Comparison of ENCODE assay signal across 17 mouse cellular contexts in genomic region chr1:164895806-164896205, GRCm38 (mm10). TPM values are rescaled to one million over a fixed set of nuclear protein-coding genes. Genes with fewer than 3 reads are reported as not detected.
A peak's percentile ranks its signal among the peaks of the same experiment; 100 is the strongest.
DNase-seq lines count a peak whose midpoint lies in the region; ATAC-seq and TF ChIP-seq lines count a peak whose summit lies in the region.
"Had no signal": no experiment of that assay in that cellular context is flagged by ENCODE, and none has a peak within 500 bp of the region (broad histone marks: within the 10 kb centered on the region; RNA-seq: fewer than 3 reads in every experiment).

No protein-coding gene starts in this region.

- peaks cover 16% of the 10 kb centered on the region for H3K4me1 ChIP-seq in hindbrain, embryonic 12.5 days
- H3K4me1 ChIP-seq in hindbrain, embryonic 16.5 days (ENCODE audit: control insufficient read depth, insufficient read depth, low read depth, low read length) = peaks cover 18% of the 10 kb centered on the region
- peaks cover 21% of the 10 kb centered on the region for H3K4me1 ChIP-seq in midbrain, embryonic 14.5 days (ENCODE audit: control insufficient read depth, insufficient read depth, low read length)
- H3K4me1 ChIP-seq in midbrain, embryonic 11.5 days (ENCODE audit: control insufficient read depth, insufficient read depth, low read length) = no peaks in the 10 kb centered on the region
- H3K4me1 ChIP-seq in heart, postnatal 0 days (ENCODE audit: control insufficient read depth, insufficient read depth) = peaks cover 38% of the 10 kb centered on the region

- H3K9ac ChIP-seq in hindbrain, embryonic 12.5 days = no peak overlapping the region
- H3K9ac ChIP-seq in hindbrain, embryonic 16.5 days (ENCODE audit: low read depth, low read length) = no peak overlapping the region
- no peak overlapping the region for H3K9ac ChIP-seq in midbrain, embryonic 14.5 days (replicated peaks; ENCODE audit: low read length)
- no peak overlapping the region for H3K9ac ChIP-seq in midbrain, embryonic 11.5 days (ENCODE audit: low read length)
- H3K9ac ChIP-seq in heart, postnatal 0 days (replicated peaks; ENCODE audit: low read depth, low read length) = no peak overlapping the region
- H3K9ac ChIP-seq: liver, embryonic 13.5 days had no signal

- H3K4me2 ChIP-seq in hindbrain, embryonic 12.5 days (replicated peaks) = no peak overlapping the region
- H3K4me2 ChIP-seq in hindbrain, embryonic 16.5 days (ENCODE audit: low read length) = no peak overlapping the region
- H3K4me2 ChIP-seq in midbrain, embryonic 14.5 days (ENCODE audit: low read length) = no peak overlapping the region
- no peak overlapping the region for H3K4me2 ChIP-seq in midbrain, embryonic 11.5 days
- 0 out of 2 replicates have a peak overlapping the region, but pooled peaks have one; percentile 16 for H3K4me2 ChIP-seq in heart, postnatal 0 days (ENCODE audit: low read depth, low read length)
- H3K4me2 ChIP-seq: liver, embryonic 13.5 days had no signal

- peak overlapping the region; percentile 81 for H3K27ac ChIP-seq in hindbrain, embryonic 12.5 days
- H3K27ac ChIP-seq in hindbrain, embryonic 16.5 days (ENCODE audit: low read depth, low read length) = no peak overlapping the region
- peak overlapping the region; percentile 56 for H3K27ac ChIP-seq in midbrain, embryonic 14.5 days (replicated peaks; ENCODE audit: low read depth, low read length)
- H3K27ac ChIP-seq in midbrain, embryonic 11.5 days (ENCODE audit: low read depth, low read length) = no peak overlapping the region
- H3K27ac ChIP-seq in heart, postnatal 0 days (ENCODE audit: low read depth) = peak overlapping the region; percentile 86
- H3K27ac ChIP-seq: liver, embryonic 13.5 days; macrophage had no signal

- 77% methylated on average over 2 of the region's 2 CpGs for WGBS in hindbrain, embryonic 12.5 days
- 62% methylated on average over 2 of the region's 2 CpGs for WGBS in hindbrain, embryonic 16.5 days
- WGBS in midbrain, embryonic 14.5 days = 77% methylated on average over 2 of the region's 2 CpGs
- WGBS in midbrain, embryonic 11.5 days = 81% methylated on average over 2 of the region's 2 CpGs
- 60% methylated on average over 2 of the region's 2 CpGs for WGBS in heart, postnatal 0 days

- H3K9me3 ChIP-seq in hindbrain, embryonic 12.5 days (replicated peaks) = no peaks in the 10 kb centered on the region
- H3K9me3 ChIP-seq in hindbrain, embryonic 16.5 days (ENCODE audit: control insufficient read depth, low read length) = no peaks in the 10 kb centered on the region
- H3K9me3 ChIP-seq in midbrain, embryonic 14.5 days (ENCODE audit: control insufficient read depth, low read length) = no peaks in the 10 kb centered on the region
- H3K9me3 ChIP-seq in midbrain, embryonic 11.5 days (ENCODE audit: control insufficient read depth, low read length) = no peaks in the 10 kb centered on the region
- H3K9me3 ChIP-seq in heart, postnatal 0 days (replicated peaks; ENCODE audit: control insufficient read depth, low read length) = no peaks in the 10 kb centered on the region
- H3K9me3 ChIP-seq: hindbrain, embryonic 10.5 days; liver, embryonic 13.5 days had no signal

- TF ChIP-seq EP300 in heart, postnatal 0 days (IDR thresholded peaks at IDR 0.05; ENCODE audit: low read depth) = no peak

- no peak for DNase-seq in midbrain, embryonic 14.5 days
- DNase-seq in midbrain, embryonic 11.5 days (ENCODE audit: low spot score, missing footprints) = no peak
- no peak for DNase-seq in heart, postnatal 0 days (ENCODE audit: low spot score)
- DNase-seq in frontal cortex, adult 2 months (ENCODE audit: extremely low spot score in 1 of 2, low spot score in 1 of 2) = no peak
- no peak for DNase-seq in spleen, postnatal 10 days (ENCODE audit: low spot score in 2 of 2)
- DNase-seq: liver, embryonic 13.5 days; thymus, postnatal 25 days had no signal

- no peak for ATAC-seq in hindbrain, embryonic 12.5 days (ENCODE audit: low FRiP score)
- no peak for ATAC-seq in hindbrain, embryonic 16.5 days
- ATAC-seq in midbrain, embryonic 14.5 days (ENCODE audit: low FRiP score, low TSS enrichment) = no peak
- no peak for ATAC-seq in midbrain, embryonic 11.5 days (ENCODE audit: low FRiP score)
- ATAC-seq in heart, postnatal 0 days (ENCODE audit: insufficient read depth, low read depth) = no peak
- ATAC-seq: CD4-positive, CD25-positive, alpha-beta regulatory T cell, adult 4 months; Patski had no signal

- no peaks in the 10 kb centered on the region for H3K36me3 ChIP-seq in hindbrain, embryonic 12.5 days
- no peaks in the 10 kb centered on the region for H3K36me3 ChIP-seq in hindbrain, embryonic 16.5 days (ENCODE audit: control insufficient read depth, insufficient read depth, low read length)
- H3K36me3 ChIP-seq in midbrain, embryonic 14.5 days (ENCODE audit: control insufficient read depth, insufficient read depth, low read length) = no peaks in the 10 kb centered on the region
- no peaks in the 10 kb centered on the region for H3K36me3 ChIP-seq in midbrain, embryonic 11.5 days (ENCODE audit: control insufficient read depth, insufficient read depth, low read length)
- no peaks in the 10 kb centered on the region for H3K36me3 ChIP-seq in heart, postnatal 0 days (replicated peaks; ENCODE audit: control insufficient read depth, insufficient read depth, low read length)
- H3K36me3 ChIP-seq: hindbrain, embryonic 10.5 days; liver, embryonic 13.5 days had no signal

- TF ChIP-seq CTCF in heart, postnatal 0 days (IDR thresholded peaks at IDR 0.05; ENCODE audit: low read depth) = peak; percentile 11

- H3K4me3 ChIP-seq in hindbrain, embryonic 12.5 days = no peak overlapping the region
- H3K4me3 ChIP-seq in hindbrain, embryonic 16.5 days (ENCODE audit: low read length) = no peak overlapping the region
- H3K4me3 ChIP-seq in midbrain, embryonic 14.5 days (replicated peaks; ENCODE audit: low read depth, low read length) = no peak overlapping the region
- H3K4me3 ChIP-seq in midbrain, embryonic 11.5 days (ENCODE audit: low read depth, low read length) = no peak overlapping the region
- no peak overlapping the region for H3K4me3 ChIP-seq in heart, postnatal 0 days (ENCODE audit: low read depth, low read length)
- H3K4me3 ChIP-seq: erythroblast, embryonic 14.5 days; hindbrain, embryonic 10.5 days; liver, embryonic 13.5 days had no signal

- H3K27me3 ChIP-seq in hindbrain, embryonic 12.5 days = no peaks in the 10 kb centered on the region
- no peaks in the 10 kb centered on the region for H3K27me3 ChIP-seq in hindbrain, embryonic 16.5 days (replicated peaks; ENCODE audit: control insufficient read depth, insufficient read depth, low read length)
- H3K27me3 ChIP-seq in midbrain, embryonic 14.5 days (ENCODE audit: control insufficient read depth, insufficient read depth, low read length) = no peaks in the 10 kb centered on the region
- H3K27me3 ChIP-seq in midbrain, embryonic 11.5 days (ENCODE audit: control insufficient read depth, insufficient read depth, low read length) = no peaks in the 10 kb centered on the region
- no peaks in the 10 kb centered on the region for H3K27me3 ChIP-seq in heart, postnatal 0 days (ENCODE audit: control insufficient read depth, insufficient read depth, low read length)
- H3K27me3 ChIP-seq: Patski had no signal

RNA-seq across cellular contexts. Expression of gene Xcl1, which starts 39.5 kb away (rescaled TPM):
- not detected in 2 replicates for polyA plus RNA-seq in hindbrain, embryonic 12.5 days (2016; fragmentation: Nextera tagmentation; extraction: Ambion mirVana)
- polyA plus RNA-seq in hindbrain, embryonic 16.5 days (2015; fragmentation: Nextera tagmentation; extraction: Ambion mirVana) = not detected in 2 replicates
- polyA plus RNA-seq in midbrain, embryonic 14.5 days (2014; fragmentation: Nextera tagmentation; extraction: Ambion mirVana) = not detected in 2 replicates
- polyA plus RNA-seq in midbrain, embryonic 11.5 days (2014; fragmentation: Nextera tagmentation; extraction: Ambion mirVana) = not detected in 2 replicates
- total RNA-seq in heart, postnatal 0 days (2014; rRNA removed; ENCODE audit: low replicate concordance) = not detected in 2 replicates
- polyA plus RNA-seq in heart, postnatal 0 days (2015; fragmentation: Nextera tagmentation; extraction: Ambion mirVana) = not detected in 2 replicates
- polyA plus RNA-seq in frontal cortex, adult 2 months (2012; rRNA removed) = not detected in 2 replicates
- total RNA-seq: adrenal gland, postnatal 10 days; left cerebral cortex, postnatal 25 days had no signal
- polyA plus RNA-seq: erythroblast, embryonic 14.5 days; hindbrain, embryonic 10.5 days; liver, embryonic 13.5 days; macrophage; neural tube, embryonic 11.5 days; Patski had no signal

Comparison
In these comparisons a context has a peak if more than half of its experiments do, and no peak if none do; other contexts are left out.
1. H3K27ac ChIP-seq: peak in hindbrain, embryonic 12.5 days (single experiment), midbrain, embryonic 14.5 days (single experiment) and heart, postnatal 0 days (single experiment); none in hindbrain, embryonic 16.5 days (single experiment) and midbrain, embryonic 11.5 days (single experiment).